Mouse (Mus musculus): ENCODE data around the gene Lrrc23. TPM values are rescaled to one million over a fixed set of nuclear protein-coding genes. Genes with fewer than 3 reads are reported as not detected.

Gene Lrrc23
- polyA plus RNA-seq, 2 experiments: 0.88 to 1.1 TPM

GRCm38 (mm10) chr6:124809775-124810538, 30.4 kb upstream of the Lrrc23 start:
- DNase-seq (ENCODE audit: low spot score) (no peak), ATAC-seq (ENCODE audit: low FRiP score, low read depth) (no peak)
- H3K4me3 ChIP-seq (replicated peaks; ENCODE audit: low read length): peak overlapping the region; percentile 58
- no peak for TF ChIP-seq POLR2A (IDR thresholded peaks at IDR 0.05; ENCODE audit: borderline replicate concordance, extremely low read depth, insufficient read depth, insufficient read length)
- H3K27ac ChIP-seq (replicated peaks; ENCODE audit: low read depth, low read length): 0 out of 2 replicates have a peak overlapping the region, but pooled peaks have one; percentile 29
- H3K9me3 ChIP-seq (ENCODE audit: control insufficient read depth, low read length): no peaks in the 10 kb centered on the region
- peak overlapping the region; percentile 95 for H3K4me2 ChIP-seq (replicated peaks; ENCODE audit: low read depth, low read length, severe bottlenecking)
- H3K27me3 ChIP-seq (ENCODE audit: control insufficient read depth, insufficient read depth, low read length): no peaks in the 10 kb centered on the region
- peak overlapping the region; percentile 64 for H3K9ac ChIP-seq (ENCODE audit: low read depth, low read length, severe bottlenecking)
- 40% methylated on average over 14 of the region's 14 CpGs for WGBS
- H3K4me1 ChIP-seq (ENCODE audit: control insufficient read depth, insufficient read depth, low read length): peaks cover 34% of the 10 kb centered on the region
- H3K36me3 ChIP-seq (ENCODE audit: control insufficient read depth, insufficient read depth, low read length): peaks cover 29% of the 10 kb centered on the region

- Histone ChIP-seq H3K9me3 (ENCODE audit: control insufficient read depth, low read length) (no peaks in the 10 kb centered on the region), H3K27me3 (ENCODE audit: control insufficient read depth, insufficient read depth, low read length) (no peaks in the 10 kb centered on the region), H3K27ac (replicated peaks; ENCODE audit: low read depth, low read length) (peak overlapping the region; percentile 86), H3K4me2 (replicated peaks; ENCODE audit: low read depth, low read length, severe bottlenecking) (peak overlapping the region; percentile 95), H3K4me3 (replicated peaks; ENCODE audit: low read length) (peak overlapping the region; percentile 58), H3K36me3 (ENCODE audit: control insufficient read depth, insufficient read depth, low read length) (peaks cover 29% of the 10 kb centered on the region), H3K9ac (ENCODE audit: low read depth, low read length, severe bottlenecking) (peak overlapping the region; percentile 64), H3K4me1 (ENCODE audit: control insufficient read depth, insufficient read depth, low read length) (peaks cover 26% of the 10 kb centered on the region)
- DNase-seq (ENCODE audit: low spot score) (peak; percentile 76), ATAC-seq (ENCODE audit: low FRiP score, low read depth) (peak; percentile 24)
- no peak for TF ChIP-seq POLR2A (IDR thresholded peaks at IDR 0.05; ENCODE audit: borderline replicate concordance, extremely low read depth, insufficient read depth, insufficient read length)
- WGBS: 1% methylated on average over 35 of the region's 35 CpGs
Measured at GRCm38 (mm10) chr6:124809052-124809774, 29.7 kb upstream of the Lrrc23 start.

- ATAC-seq (ENCODE audit: low FRiP score, low read depth) (peak; percentile 62), DNase-seq (ENCODE audit: low spot score) (peak; percentile 62)
- TF ChIP-seq POLR2A (IDR thresholded peaks at IDR 0.05; ENCODE audit: borderline replicate concordance, extremely low read depth, insufficient read depth, insufficient read length): no peak
- H3K9me3 ChIP-seq (ENCODE audit: control insufficient read depth, low read length): no peaks in the 10 kb centered on the region
- peaks cover 29% of the 10 kb centered on the region for H3K36me3 ChIP-seq (ENCODE audit: control insufficient read depth, insufficient read depth, low read length)
- peak within 1 kb of the TSS; percentile 58 for H3K4me3 ChIP-seq (replicated peaks; ENCODE audit: low read length)
- H3K4me1 ChIP-seq (ENCODE audit: control insufficient read depth, insufficient read depth, low read length): peaks cover 25% of the 10 kb centered on the region
- peak within 1 kb of the TSS; percentile 64 for H3K9ac ChIP-seq (ENCODE audit: low read depth, low read length, severe bottlenecking)
- no peaks in the 10 kb centered on the region for H3K27me3 ChIP-seq (ENCODE audit: control insufficient read depth, insufficient read depth, low read length)
- peak within 1 kb of the TSS; percentile 86 for H3K27ac ChIP-seq (replicated peaks; ENCODE audit: low read depth, low read length)
- peak within 1 kb of the TSS; percentile 95 for H3K4me2 ChIP-seq (replicated peaks; ENCODE audit: low read depth, low read length, severe bottlenecking)
- 6% methylated on average over 29 of the region's 29 CpGs for WGBS
Measured at GRCm38 (mm10) chr6:124808358-124809012, 29.0 kb upstream of the Lrrc23 start, which contains the start of gene Spsb2. Gene Spsb2, plus strand, starts transcription at chr6:124808661.

GRCm38 (mm10) chr6:124807986-124808357, 28.4 kb upstream of the Lrrc23 start:
- Histone ChIP-seq H3K36me3 (ENCODE audit: control insufficient read depth, insufficient read depth, low read length) (peaks cover 29% of the 10 kb centered on the region), H3K9ac (ENCODE audit: low read depth, low read length, severe bottlenecking) (0 out of 2 replicates have a peak overlapping the region, but pooled peaks have one; percentile 64), H3K4me3 (replicated peaks; ENCODE audit: low read length) (peak overlapping the region; percentile 58), H3K27me3 (ENCODE audit: control insufficient read depth, insufficient read depth, low read length) (no peaks in the 10 kb centered on the region), H3K4me1 (ENCODE audit: control insufficient read depth, insufficient read depth, low read length) (peaks cover 25% of the 10 kb centered on the region), H3K4me2 (replicated peaks; ENCODE audit: low read depth, low read length, severe bottlenecking) (peak overlapping the region; percentile 95), H3K27ac (replicated peaks; ENCODE audit: low read depth, low read length) (peak overlapping the region; percentile 59; the same call in 1 of the 2 replicates), H3K9me3 (ENCODE audit: control insufficient read depth, low read length) (no peaks in the 10 kb centered on the region)
- DNase-seq (ENCODE audit: low spot score) (no peak), ATAC-seq (ENCODE audit: low FRiP score, low read depth) (no peak)
- TF ChIP-seq POLR2A (IDR thresholded peaks at IDR 0.05; ENCODE audit: borderline replicate concordance, extremely low read depth, insufficient read depth, insufficient read length): no peak
- WGBS: 82% methylated on average over 6 of the region's 6 CpGs

GRCm38 (mm10) chr6:124807366-124807765, 27.8 kb upstream of the Lrrc23 start:
- Histone ChIP-seq H3K27ac (replicated peaks; ENCODE audit: low read depth, low read length) (no peak overlapping the region), H3K4me3 (replicated peaks; ENCODE audit: low read length) (no peak overlapping the region), H3K4me2 (replicated peaks; ENCODE audit: low read depth, low read length, severe bottlenecking) (no peak overlapping the region), H3K4me1 (ENCODE audit: control insufficient read depth, insufficient read depth, low read length) (peaks cover 20% of the 10 kb centered on the region), H3K27me3 (ENCODE audit: control insufficient read depth, insufficient read depth, low read length) (no peaks in the 10 kb centered on the region), H3K9ac (ENCODE audit: low read depth, low read length, severe bottlenecking) (no peak overlapping the region), H3K9me3 (ENCODE audit: control insufficient read depth, low read length) (no peaks in the 10 kb centered on the region), H3K36me3 (ENCODE audit: control insufficient read depth, insufficient read depth, low read length) (peaks cover 24% of the 10 kb centered on the region)
- DNase-seq (ENCODE audit: low spot score) (no peak), ATAC-seq (ENCODE audit: low FRiP score, low read depth) (no peak)
- 81% methylated on average over 4 of the region's 4 CpGs for WGBS
- no peak for TF ChIP-seq POLR2A (IDR thresholded peaks at IDR 0.05; ENCODE audit: borderline replicate concordance, extremely low read depth, insufficient read depth, insufficient read length)

Data from limb, embryonic 14.5 days (tissue).